Mouse (Mus musculus): Measurements from ENCODE around the gene Surf6. TPM values are rescaled to one million over a fixed set of nuclear protein-coding genes. Genes with fewer than 3 reads are reported as not detected.

The Surf6 gene
- polyA plus RNA-seq (2015; fragmentation: Nextera tagmentation; extraction: Ambion mirVana) = 31.1 and 32.2 TPM in 2 replicates

GRCm38 (mm10) chr2:26902467-26903220, at the start of gene Surf6:
Gene Surf6, minus strand, starts transcription at chr2:26902879.
- no peaks in the 10 kb centered on the region for H3K9me3 ChIP-seq (ENCODE audit: control insufficient read depth, low read length)
- peak; percentile 96 for ATAC-seq
- peaks cover 31% of the 10 kb centered on the region for H3K36me3 ChIP-seq (ENCODE audit: control insufficient read depth, insufficient read depth, low read length)
- H3K4me1 ChIP-seq (ENCODE audit: control insufficient read depth, insufficient read depth, low read depth, low read length) = peaks cover 19% of the 10 kb centered on the region
- peak within 1 kb of the TSS; percentile 85 for H3K9ac ChIP-seq (ENCODE audit: low read depth, low read length)
- peak within 1 kb of the TSS; percentile 90 for H3K27ac ChIP-seq (ENCODE audit: low read depth, low read length)
- no peaks in the 10 kb centered on the region for H3K27me3 ChIP-seq (replicated peaks; ENCODE audit: control insufficient read depth, insufficient read depth, low read length)
- peak within 1 kb of the TSS; percentile 71 for H3K4me2 ChIP-seq (ENCODE audit: low read length)
- under 1% methylated on average over 41 of the region's 41 CpGs for WGBS
- H3K4me3 ChIP-seq (ENCODE audit: low read length) = peak within 1 kb of the TSS; percentile 88

- Histone ChIP-seq H3K27me3 (replicated peaks; ENCODE audit: control insufficient read depth, insufficient read depth, low read length) (no peaks in the 10 kb centered on the region), H3K4me3 (ENCODE audit: low read length) (no peak overlapping the region), H3K4me2 (ENCODE audit: low read length) (no peak overlapping the region), H3K9ac (ENCODE audit: low read depth, low read length) (no peak overlapping the region), H3K36me3 (ENCODE audit: control insufficient read depth, insufficient read depth, low read length) (peaks cover 28% of the 10 kb centered on the region), H3K27ac (ENCODE audit: low read depth, low read length) (no peak overlapping the region), H3K9me3 (ENCODE audit: control insufficient read depth, low read length) (no peaks in the 10 kb centered on the region), H3K4me1 (ENCODE audit: control insufficient read depth, insufficient read depth, low read depth, low read length) (no peaks in the 10 kb centered on the region)
- WGBS = 95% methylated on average over 4 of the region's 4 CpGs
- no peak for ATAC-seq
Measured at GRCm38 (mm10) chr2:26952193-26952592, 49.5 kb upstream of the Surf6 start.

- Histone ChIP-seq H3K27ac (ENCODE audit: low read depth, low read length) (no peak overlapping the region), H3K9ac (ENCODE audit: low read depth, low read length) (no peak overlapping the region), H3K4me3 (ENCODE audit: low read length) (no peak overlapping the region), H3K4me1 (ENCODE audit: control insufficient read depth, insufficient read depth, low read depth, low read length) (no peaks in the 10 kb centered on the region), H3K36me3 (ENCODE audit: control insufficient read depth, insufficient read depth, low read length) (peaks cover 25% of the 10 kb centered on the region), H3K4me2 (ENCODE audit: low read length) (no peak overlapping the region), H3K9me3 (ENCODE audit: control insufficient read depth, low read length) (no peaks in the 10 kb centered on the region), H3K27me3 (replicated peaks; ENCODE audit: control insufficient read depth, insufficient read depth, low read length) (no peaks in the 10 kb centered on the region)
- ATAC-seq = no peak
- WGBS = 90% methylated on average over 8 of the region's 8 CpGs
Measured at GRCm38 (mm10) chr2:26951346-26951905, 48.7 kb upstream of the Surf6 start.

- Histone ChIP-seq H3K27ac (ENCODE audit: low read depth, low read length) (no peak overlapping the region), H3K36me3 (ENCODE audit: control insufficient read depth, insufficient read depth, low read length) (peaks cover 20% of the 10 kb centered on the region), H3K4me2 (ENCODE audit: low read length) (no peak overlapping the region), H3K27me3 (replicated peaks; ENCODE audit: control insufficient read depth, insufficient read depth, low read length) (no peaks in the 10 kb centered on the region), H3K9me3 (ENCODE audit: control insufficient read depth, low read length) (no peaks in the 10 kb centered on the region), H3K4me3 (ENCODE audit: low read length) (no peak overlapping the region), H3K9ac (ENCODE audit: low read depth, low read length) (no peak overlapping the region), H3K4me1 (ENCODE audit: control insufficient read depth, insufficient read depth, low read depth, low read length) (no peaks in the 10 kb centered on the region)
- 93% methylated on average over 2 of the region's 2 CpGs for WGBS
- ATAC-seq = no peak
Measured at GRCm38 (mm10) chr2:26950411-26950810, 47.7 kb upstream of the Surf6 start.

GRCm38 (mm10) chr2:26943253-26943652, 40.6 kb upstream of the Surf6 start:
- 96% methylated on average over 3 of the region's 3 CpGs for WGBS
- Histone ChIP-seq H3K4me2 (ENCODE audit: low read length) (no peak overlapping the region), H3K4me3 (ENCODE audit: low read length) (no peak overlapping the region), H3K27ac (ENCODE audit: low read depth, low read length) (no peak overlapping the region), H3K9me3 (ENCODE audit: control insufficient read depth, low read length) (no peaks in the 10 kb centered on the region), H3K27me3 (replicated peaks; ENCODE audit: control insufficient read depth, insufficient read depth, low read length) (no peaks in the 10 kb centered on the region), H3K36me3 (ENCODE audit: control insufficient read depth, insufficient read depth, low read length) (0 out of 2 replicates have a peak, but pooled peaks cover 2% of the 10 kb centered on the region), H3K9ac (ENCODE audit: low read depth, low read length) (no peak overlapping the region), H3K4me1 (ENCODE audit: control insufficient read depth, insufficient read depth, low read depth, low read length) (no peaks in the 10 kb centered on the region)
- no peak for ATAC-seq

DNA sequence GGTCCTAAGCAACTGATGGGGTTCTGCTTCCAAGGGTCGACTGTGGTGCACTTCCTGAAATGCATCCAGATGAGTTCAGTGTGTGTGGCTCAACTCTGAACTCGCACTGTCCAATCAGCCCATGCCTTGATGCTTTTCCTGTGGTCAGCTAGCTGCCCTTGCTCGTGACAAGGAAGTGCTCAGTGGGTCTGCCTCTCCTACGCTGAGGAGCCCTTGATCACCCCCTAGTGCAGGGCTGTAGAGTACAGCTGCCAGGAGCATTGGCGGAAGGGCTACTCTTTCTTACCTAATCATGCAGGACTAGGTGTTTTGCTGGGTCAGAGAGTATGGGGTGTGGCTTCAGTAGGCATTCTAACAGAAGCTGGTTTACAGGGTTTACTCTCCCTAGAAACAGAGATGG, 38.9 kb upstream of the Surf6 start:
- ATAC-seq = no peak
- 46% methylated on average over 5 of the region's 5 CpGs for WGBS
- Histone ChIP-seq H3K27me3 (replicated peaks; ENCODE audit: control insufficient read depth, insufficient read depth, low read length) (no peaks in the 10 kb centered on the region), H3K27ac (ENCODE audit: low read depth, low read length) (no peak overlapping the region), H3K4me1 (ENCODE audit: control insufficient read depth, insufficient read depth, low read depth, low read length) (no peaks in the 10 kb centered on the region), H3K9ac (ENCODE audit: low read depth, low read length) (no peak overlapping the region), H3K9me3 (ENCODE audit: control insufficient read depth, low read length) (no peaks in the 10 kb centered on the region), H3K4me3 (ENCODE audit: low read length) (no peak overlapping the region), H3K36me3 (ENCODE audit: control insufficient read depth, insufficient read depth, low read length) (0 out of 2 replicates have a peak, but pooled peaks cover under 1% of the 10 kb centered on the region), H3K4me2 (ENCODE audit: low read length) (no peak overlapping the region)

DNA sequence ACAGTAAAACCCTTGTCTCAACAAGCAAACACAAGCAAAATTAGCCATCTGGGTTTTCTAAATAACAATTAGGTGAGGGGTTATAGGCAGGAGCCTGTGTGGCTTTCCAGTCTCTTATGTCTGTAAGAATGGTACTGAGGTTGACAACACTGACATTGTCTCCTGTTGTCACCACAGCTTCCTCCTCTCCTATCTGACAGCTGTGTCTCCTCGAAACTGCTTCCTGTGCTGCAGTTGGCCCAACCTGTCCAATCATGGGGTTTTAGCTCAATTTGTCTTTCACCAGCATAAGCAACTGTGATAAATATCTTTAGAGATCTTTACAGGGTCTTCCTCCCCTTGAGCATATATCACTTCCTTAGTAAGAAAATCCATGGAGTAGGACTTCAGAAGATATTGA, 33.7 kb upstream of the Surf6 start:
- Histone ChIP-seq H3K27me3 (replicated peaks; ENCODE audit: control insufficient read depth, insufficient read depth, low read length) (no peaks in the 10 kb centered on the region), H3K36me3 (ENCODE audit: control insufficient read depth, insufficient read depth, low read length) (no peaks in the 10 kb centered on the region), H3K27ac (ENCODE audit: low read depth, low read length) (no peak overlapping the region), H3K9ac (ENCODE audit: low read depth, low read length) (no peak overlapping the region), H3K4me3 (ENCODE audit: low read length) (no peak overlapping the region), H3K4me2 (ENCODE audit: low read length) (no peak overlapping the region), H3K9me3 (ENCODE audit: control insufficient read depth, low read length) (no peaks in the 10 kb centered on the region), H3K4me1 (ENCODE audit: control insufficient read depth, insufficient read depth, low read depth, low read length) (peaks cover 11% of the 10 kb centered on the region)
- no peak for ATAC-seq
- 80% methylated on average over 1 of the region's 1 CpGs for WGBS

- H3K27ac ChIP-seq (ENCODE audit: low read depth, low read length) = no peak overlapping the region
- no peaks in the 10 kb centered on the region for H3K27me3 ChIP-seq (replicated peaks; ENCODE audit: control insufficient read depth, insufficient read depth, low read length)
- H3K9me3 ChIP-seq (ENCODE audit: control insufficient read depth, low read length) = no peaks in the 10 kb centered on the region
- no peak overlapping the region for H3K4me3 ChIP-seq (ENCODE audit: low read length)
- 97% methylated on average over 2 of the region's 2 CpGs for WGBS
- peaks cover 22% of the 10 kb centered on the region for H3K4me1 ChIP-seq (ENCODE audit: control insufficient read depth, insufficient read depth, low read depth, low read length)
- no peak for ATAC-seq
- no peak overlapping the region for H3K9ac ChIP-seq (ENCODE audit: low read depth, low read length)
- peaks cover 3% of the 10 kb centered on the region; the same call in 1 of the 2 replicates for H3K36me3 ChIP-seq (ENCODE audit: control insufficient read depth, insufficient read depth, low read length)
- H3K4me2 ChIP-seq (ENCODE audit: low read length) = no peak overlapping the region
Measured at GRCm38 (mm10) chr2:26935286-26935685, 32.6 kb upstream of the Surf6 start.

GRCm38 (mm10) chr2:26933304-26934055, 30.8 kb upstream of the Surf6 start, which contains the start of the genes Surf4 and Stkld1:
Gene Surf4, minus strand, starts transcription at chr2:26933928.
Gene Stkld1, plus strand, starts transcription at chr2:26934047.
- WGBS = under 1% methylated on average over 42 of the region's 70 CpGs
- peak; percentile 97 for ATAC-seq
- H3K27me3 ChIP-seq (replicated peaks; ENCODE audit: control insufficient read depth, insufficient read depth, low read length) = no peaks in the 10 kb centered on the region

More at GRCm38 (mm10) chr2:26933304-26934055, 30.8 kb upstream of the Surf6 start, which contains the start of the genes Surf4 and Stkld1:
- Histone ChIP-seq H3K27ac (ENCODE audit: low read depth, low read length) (peak within 1 kb of the TSS; percentile 79), H3K9ac (ENCODE audit: low read depth, low read length) (peak within 1 kb of the TSS; percentile 90), H3K4me1 (ENCODE audit: control insufficient read depth, insufficient read depth, low read depth, low read length) (peaks cover 22% of the 10 kb centered on the region), H3K4me2 (ENCODE audit: low read length) (peak within 1 kb of the TSS; percentile 86), H3K36me3 (ENCODE audit: control insufficient read depth, insufficient read depth, low read length) (peaks cover 3% of the 10 kb centered on the region; the same call in 1 of the 2 replicates), H3K9me3 (ENCODE audit: control insufficient read depth, low read length) (no peaks in the 10 kb centered on the region), H3K4me3 (ENCODE audit: low read length) (peak within 1 kb of the TSS; percentile 98)

Measured in hindbrain, embryonic 16.5 days (tissue).